Mouse (Mus musculus) liver, postnatal 0 days (tissue): ENCODE results near the gene Susd6. TPM values are rescaled to one million over a fixed set of nuclear protein-coding genes. Genes with fewer than 3 reads are reported as not detected.

Experiments
- ATAC-seq: fragments of 200-750 bp; cut with Nextera tagmentation; 2 replicates; pipeline ENCODE4 v1.8.0; 2017; ENCODE audit warnings: mild to moderate bottlenecking, moderate library complexity
- DNase-seq: peaks from one replicate; pipeline ENCODE4 v3.0.0-alpha.2; 2016
- H3K27ac ChIP-seq: fragments of 300-500 bp; sonication (generic); 2 replicates; pipeline ENCODE4 v1.5.1; 2014; ENCODE audit warnings: antibody characterized with exemption, moderate library complexity, mild to moderate bottlenecking, low read depth
- H3K27me3 ChIP-seq: fragments of 300-500 bp; sonication (generic); 2 replicates; pipeline ENCODE4 v1.6.1; 2014; ENCODE audit warnings: low read length, control low read depth, mixed read lengths; ENCODE audit not compliant: insufficient read depth
- H3K36me3 ChIP-seq: fragments of 300-500 bp; sonication (generic); replicated peaks from 2 replicates; pipeline ENCODE4 v1.6.1; 2014; ENCODE audit warnings: mild to moderate bottlenecking, control low read depth, low read length, moderate library complexity, mixed read lengths; ENCODE audit not compliant: insufficient read depth
- H3K4me1 ChIP-seq: fragments of 300-500 bp; sonication (generic); 2 replicates; pipeline ENCODE4 v1.6.1; 2014; ENCODE audit warnings: antibody characterized with exemption, mild to moderate bottlenecking, control low read depth; ENCODE audit not compliant: insufficient read depth
- H3K4me2 ChIP-seq: fragments of 300-500 bp; sonication (generic); 2 replicates; pipeline ENCODE4 v1.6.1; 2014; ENCODE audit warnings: low read depth, mild to moderate bottlenecking, low read length, moderate library complexity, mixed read lengths
- H3K4me3 ChIP-seq: fragments of 300-500 bp; sonication (generic); 2 replicates; pipeline ENCODE4 v1.5.1; 2014; ENCODE audit warnings: low read depth, low read length
- H3K9ac ChIP-seq: fragments of 300-500 bp; sonication (generic); replicated peaks from 2 replicates; pipeline ENCODE4 v1.6.1; 2014; ENCODE audit warnings: mild to moderate bottlenecking, moderate library complexity
- H3K9me3 ChIP-seq: fragments of 300-500 bp; sonication (generic); 2 replicates; pipeline ENCODE4 v1.6.1; 2016; ENCODE audit warnings: mild to moderate bottlenecking, control low read depth, low read length, mixed read lengths
- CTCF ChIP-seq: sonication (generic); IDR thresholded peaks from 2 replicates; pipeline ENCODE4 v1.5.1; 2016; ENCODE audit warnings: antibody characterized with exemption, low read depth
- EP300 ChIP-seq: IDR thresholded peaks from 2 replicates; pipeline ENCODE4 v1.6.1; 2016; ENCODE audit warnings: antibody characterized with exemption, low read depth, mild to moderate bottlenecking
- WGBS: fragments of 180-500 bp; shearing (Covaris S2); extraction: QIAGEN DNeasy Blood & Tissue Kit; methylation state at CpG from one replicate; pipeline ENCODE4 v1.1.7; 2014; ENCODE audit not compliant: insufficient replicate concordance; 5-methylcytosine and 5-hydroxymethylcytosine counted together
- polyA plus RNA-seq: library from polyadenylated mRNA; unstranded; fragments of >200 nt; fragmentation: Nextera tagmentation; extraction: Ambion mirVana; gene quantifications from 2 replicates; pipeline ENCODE4 v1.2.1, GENCODE M21; 2015

Susd6 gene
- polyA plus RNA-seq, 1 experiment from 2014 or later = 10.8 TPM

GRCm38 (mm10) chr12:80790700-80791570, 625 bp downstream of the Susd6 start:
- no peaks in the 10 kb centered on the region for H3K27me3 ChIP-seq
- WGBS = 3% methylated on average over 64 of the region's 80 CpGs
- peaks cover 60% of the 10 kb centered on the region for H3K4me1 ChIP-seq

GRCm38 (mm10) chr12:80791571-80792444, 1.5 kb downstream of the Susd6 start:
- Histone ChIP-seq H3K9me3 (no peaks in the 10 kb centered on the region), H3K27me3 (no peaks in the 10 kb centered on the region), H3K36me3 (0 out of 2 replicates have a peak, but pooled peaks cover 8% of the 10 kb centered on the region), H3K27ac (peak overlapping the region; percentile 96), H3K9ac (peak overlapping the region; percentile 92), H3K4me2 (peak overlapping the region; percentile 75), H3K4me3 (peak overlapping the region; percentile 90), H3K4me1 (peaks cover 55% of the 10 kb centered on the region)
- ATAC-seq (no peak), DNase-seq (no peak)
- WGBS = 11% methylated on average over 6 of the region's 6 CpGs
- TF ChIP-seq EP300 = peak; percentile 90
- TF ChIP-seq CTCF = peak; percentile 59

More at GRCm38 (mm10) chr12:80790700-80791570, 625 bp downstream of the Susd6 start:
- DNase-seq (no peak), ATAC-seq (peak; percentile 62)
- peak overlapping the region; percentile 75 for H3K4me2 ChIP-seq
- H3K9ac ChIP-seq = peak overlapping the region; percentile 92
- peak overlapping the region; percentile 96 for H3K27ac ChIP-seq
- 0 out of 2 replicates have a peak, but pooled peaks cover 8% of the 10 kb centered on the region for H3K36me3 ChIP-seq
- no peaks in the 10 kb centered on the region for H3K9me3 ChIP-seq
- H3K4me3 ChIP-seq = peak overlapping the region; percentile 90
- no peak for TF ChIP-seq EP300

- ATAC-seq (no peak), DNase-seq (no peak)
- peaks cover 47% of the 10 kb centered on the region for H3K4me1 ChIP-seq
- H3K9me3 ChIP-seq = no peaks in the 10 kb centered on the region
- H3K36me3 ChIP-seq = 0 out of 2 replicates have a peak, but pooled peaks cover 8% of the 10 kb centered on the region
- no peaks in the 10 kb centered on the region for H3K27me3 ChIP-seq
- peak overlapping the region; percentile 43 for H3K9ac ChIP-seq
- TF ChIP-seq EP300 (no peak), CTCF (no peak)
- peak overlapping the region; percentile 90 for H3K4me3 ChIP-seq
- WGBS = 12% methylated on average over 5 of the region's 5 CpGs
- peak overlapping the region; percentile 75 for H3K4me2 ChIP-seq
- peak overlapping the region; percentile 96 for H3K27ac ChIP-seq
These were observed 2.6 kb downstream of the Susd6 start for GRCm38 (mm10) chr12:80792867-80793266.

GRCm38 (mm10) chr12:80793535-80793934, 3.2 kb downstream of the Susd6 start:
- TF ChIP-seq CTCF = no peak
- H3K9me3 ChIP-seq = no peaks in the 10 kb centered on the region
- no peak for ATAC-seq
- H3K4me2 ChIP-seq = peak overlapping the region; percentile 75; the same call in 1 of the 2 replicates
- H3K4me3 ChIP-seq = no peak overlapping the region
- H3K27ac ChIP-seq = peak overlapping the region; percentile 96
- no peaks in the 10 kb centered on the region for H3K27me3 ChIP-seq
- no peak overlapping the region; the same call in 1 of the 2 replicates for H3K9ac ChIP-seq
- H3K4me1 ChIP-seq = peaks cover 47% of the 10 kb centered on the region
- DNase-seq = no peak
- WGBS = 64% methylated on average over 1 of the region's 1 CpGs
- 0 out of 2 replicates have a peak, but pooled peaks cover 8% of the 10 kb centered on the region for H3K36me3 ChIP-seq

- no peak for DNase-seq
- WGBS = 84% methylated on average over 4 of the region's 4 CpGs
These were observed 4.2 kb downstream of the Susd6 start for GRCm38 (mm10) chr12:80794522-80794921.

More at GRCm38 (mm10) chr12:80794522-80794921, 4.2 kb downstream of the Susd6 start:
- Histone ChIP-seq H3K4me3 (no peak overlapping the region), H3K9me3 (no peaks in the 10 kb centered on the region), H3K4me1 (peaks cover 46% of the 10 kb centered on the region), H3K27ac (no peak overlapping the region), H3K9ac (no peak overlapping the region), H3K4me2 (no peak overlapping the region), H3K27me3 (no peaks in the 10 kb centered on the region), H3K36me3 (0 out of 2 replicates have a peak, but pooled peaks cover 8% of the 10 kb centered on the region)
- TF ChIP-seq EP300 = no peak
- TF ChIP-seq CTCF = no peak
- no peak for ATAC-seq
